Mouse (Mus musculus) layer of hippocampus, postnatal 25 days (tissue): Measurements from ENCODE around the gene Rfxank. TPM values are rescaled to one million over a fixed set of nuclear protein-coding genes. Genes with fewer than 3 reads are reported as not detected.
A peak's percentile ranks its signal among the peaks of the same experiment; 100 is the strongest.

Source experiments
- DNase-seq, 2 experiments: peaks; one replicate each; pipeline ENCODE4 v3.0.0; 2022; ENCODE audit warnings: mixed read lengths in 2 of 2, low spot score in 1 of 2; ENCODE audit errors: extremely low spot score in 1 of 2
- total RNA-seq, 2 experiments: library from RNA; stranded (reverse); gene quantifications; 2 replicates each; pipeline ENCODE4 v1.2.3; 2021

Rfxank gene
- total RNA-seq, result 10 to 100 TPM; 11.8 to 12.0 TPM

DNA sequence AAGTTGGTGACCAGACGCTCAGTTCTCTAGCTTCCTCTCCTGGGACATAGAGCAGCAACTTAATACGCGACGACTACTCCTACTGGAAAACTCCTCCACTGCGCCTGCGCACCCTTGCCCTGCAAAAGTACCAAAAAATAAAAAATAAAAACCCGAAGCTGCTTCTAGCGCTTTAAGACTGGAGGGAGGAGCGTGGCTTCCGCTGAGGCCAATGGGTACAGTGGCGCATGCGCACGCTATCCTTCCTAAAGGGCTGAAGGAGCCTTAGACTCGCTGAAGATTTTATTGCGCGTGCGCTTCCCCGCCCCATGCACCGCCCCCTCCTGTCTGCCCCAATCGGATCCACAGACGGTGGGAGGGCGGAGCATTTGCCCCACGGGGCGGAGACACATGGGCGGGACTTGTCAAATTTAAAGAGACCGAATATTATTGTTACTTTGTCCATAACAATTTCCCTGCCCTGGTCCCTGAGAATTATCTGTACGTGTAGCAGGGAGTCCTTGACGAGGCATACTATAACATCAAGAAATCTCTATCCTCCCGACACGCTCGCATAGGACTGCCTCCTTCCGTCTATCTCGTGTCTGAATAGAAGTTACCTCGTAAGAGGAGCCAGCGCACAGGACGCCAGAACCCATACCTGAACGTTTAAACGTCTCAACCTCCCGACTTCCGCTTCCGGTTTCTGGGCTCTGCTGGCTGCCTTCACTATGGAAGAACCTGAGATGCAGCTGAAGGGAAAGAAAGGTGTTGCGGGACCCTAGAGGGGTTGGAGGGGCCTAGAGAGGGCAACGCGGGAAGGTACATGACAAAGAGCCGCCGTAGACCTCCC is at the start of gene Rfxank, which contains the start of the genes Borcs8 and Mef2b:
Gene Rfxank (minus strand): TSS at position 129 of the 832 bp plus-strand sequence.
Gene Borcs8 (plus strand): TSS at position 474 of the 832 bp plus-strand sequence.
Gene Mef2b (plus strand): TSS at position 686 of the 832 bp plus-strand sequence.
- DNase-seq, result peak; percentile 87 to 91

DNA sequence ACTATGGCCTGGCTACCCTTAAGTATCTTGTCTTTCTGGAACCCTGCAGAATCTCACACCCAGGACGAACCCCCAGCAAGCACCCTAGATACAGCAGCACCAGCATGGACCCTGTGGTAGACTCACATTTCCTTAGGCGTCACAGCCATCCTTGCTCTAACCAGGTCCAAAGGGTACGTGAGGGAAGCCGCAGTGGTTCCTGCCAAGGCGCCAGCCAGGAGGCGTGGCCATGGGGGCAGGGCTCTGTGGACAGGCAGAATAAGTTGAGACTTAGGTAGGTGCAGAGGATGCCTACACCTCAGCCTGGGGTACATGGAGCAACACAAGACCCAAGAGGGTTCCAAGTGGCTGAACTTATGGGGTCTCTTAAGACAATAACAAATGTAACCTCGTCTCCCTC is 49.8 kb upstream of the Rfxank start:
- DNase-seq, result no peak

DNA sequence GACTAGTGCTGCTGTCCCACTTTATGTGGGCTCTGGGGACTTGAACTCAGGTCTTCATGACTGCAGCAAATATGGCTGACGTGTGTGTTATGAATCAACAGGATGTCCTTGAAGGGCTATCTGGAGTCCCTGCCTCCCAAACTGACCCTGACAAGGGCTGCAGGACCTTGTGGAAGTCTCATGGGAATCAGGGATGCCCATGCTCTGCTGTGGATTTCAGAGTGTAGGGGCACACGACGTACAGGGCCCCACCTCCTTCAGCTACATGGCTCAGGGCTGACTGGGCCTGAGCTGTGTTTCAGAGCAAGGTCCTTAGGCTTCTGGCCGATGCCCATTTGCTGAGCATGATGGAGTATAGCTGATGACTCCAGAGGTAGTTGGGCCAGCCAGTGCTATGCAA is 44.2 kb upstream of the Rfxank start:
- no peak for DNase-seq

DNA sequence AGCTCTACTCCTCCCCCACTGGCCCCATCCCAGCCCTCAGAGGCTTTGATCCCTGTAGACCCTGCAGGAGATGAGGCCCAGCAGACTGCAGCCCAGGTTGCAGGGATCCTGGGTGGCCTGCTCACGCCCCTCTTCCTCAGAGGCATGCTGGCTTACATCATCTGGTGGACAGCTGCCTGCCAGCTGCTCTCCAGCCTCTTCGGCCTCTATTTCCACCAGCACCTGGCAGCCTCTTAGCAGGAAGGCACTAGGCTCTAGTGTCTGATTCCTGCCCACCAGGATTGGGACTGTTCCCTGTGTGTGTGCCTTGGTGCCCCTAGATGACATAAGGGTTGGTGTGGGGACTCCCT is 42.9 kb upstream of the Rfxank start:
- no peak for DNase-seq

DNA sequence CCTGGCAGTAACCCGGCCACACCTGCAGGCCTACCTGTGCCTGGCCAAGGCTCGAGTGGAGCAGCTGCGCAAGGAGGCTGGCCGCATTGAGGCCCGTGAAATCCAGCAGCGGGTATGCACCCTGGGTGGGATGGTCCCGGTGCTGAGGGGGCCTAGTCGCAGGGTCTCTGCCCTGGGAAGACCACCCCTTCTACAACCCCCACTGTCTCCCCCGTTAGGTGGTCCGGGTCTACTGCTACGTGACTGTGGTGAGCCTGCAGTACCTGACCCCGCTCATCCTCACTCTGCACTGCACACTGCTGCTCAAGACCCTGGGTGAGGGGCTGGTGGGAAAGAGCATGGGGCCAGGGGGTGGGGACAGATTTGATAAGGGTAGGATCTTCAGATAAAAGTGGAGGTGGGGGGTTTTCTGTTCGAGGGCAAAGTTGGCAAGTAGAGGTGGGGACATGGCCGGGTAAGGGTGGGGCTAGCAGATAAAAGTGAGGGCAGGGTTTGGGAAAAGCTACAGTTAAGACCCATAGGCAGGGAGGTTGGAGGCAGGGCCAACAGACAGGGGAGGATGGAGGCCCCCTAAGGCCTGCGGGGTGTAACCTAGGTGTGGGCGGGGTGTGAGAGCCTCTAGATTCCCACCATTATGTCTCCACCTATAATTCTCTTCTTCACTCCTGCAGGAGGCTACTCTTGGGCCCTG is 42.4 kb upstream of the Rfxank start:
- no peak for DNase-seq

DNA sequence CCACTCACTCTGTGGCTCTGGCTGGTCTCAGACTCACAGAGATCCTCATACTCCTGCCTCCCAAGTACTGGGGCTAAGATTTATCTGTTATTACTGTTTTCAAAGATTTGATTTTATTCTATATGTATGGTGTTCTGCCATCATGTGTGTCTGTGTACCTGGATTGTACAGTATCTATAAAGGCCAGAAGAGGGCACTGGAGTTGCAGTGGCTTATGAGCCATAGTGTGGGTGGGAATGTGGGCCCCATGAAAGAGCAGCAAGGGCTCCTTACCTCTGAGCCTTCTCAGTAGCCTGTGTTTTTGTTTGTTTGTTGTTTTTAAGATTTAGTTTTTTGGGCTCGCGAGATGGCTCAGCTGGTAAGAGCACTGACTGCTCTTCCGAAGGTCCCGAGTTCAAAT is 40.1 kb upstream of the Rfxank start:
- no peak for DNase-seq

DNA sequence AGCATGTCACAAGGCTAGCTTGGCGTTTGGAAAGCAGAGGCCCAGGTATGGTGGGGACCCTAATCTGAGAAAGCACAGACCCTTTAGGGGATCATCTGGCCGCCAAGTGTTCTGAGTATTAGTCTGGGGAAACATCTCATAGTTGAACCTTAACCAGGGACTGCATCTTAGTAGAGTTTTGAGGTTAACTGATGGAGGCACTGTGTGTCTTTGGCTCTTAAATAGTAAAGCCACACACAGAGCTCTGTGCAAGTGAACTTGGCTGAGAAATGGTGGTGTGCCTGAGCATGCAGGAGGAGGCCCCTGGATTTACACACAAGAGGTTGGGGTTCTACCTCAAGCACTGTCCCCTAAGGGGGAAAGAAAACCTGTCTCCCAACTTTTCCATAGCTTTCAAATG is 39.3 kb upstream of the Rfxank start:
- DNase-seq, result no peak

DNA sequence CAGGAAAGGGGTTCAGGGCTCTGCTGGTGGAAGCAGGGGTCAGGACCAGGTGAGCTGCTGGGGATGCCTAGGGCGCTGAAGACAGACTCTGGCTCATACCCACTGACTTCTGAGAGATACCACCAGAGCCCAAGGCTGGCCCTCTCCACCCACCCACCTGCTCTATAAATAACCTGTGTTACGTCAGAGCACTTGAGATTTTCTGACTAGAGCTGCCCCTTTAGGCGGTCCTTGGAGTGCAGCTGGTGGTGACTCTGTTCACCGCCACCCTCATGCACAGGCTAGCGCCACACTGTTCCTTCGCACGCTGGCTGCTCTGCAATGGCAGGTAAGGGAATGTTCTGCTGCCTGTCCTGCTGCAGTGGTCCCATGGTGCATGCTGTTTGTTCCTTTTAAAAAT is 35.1 kb upstream of the Rfxank start:
- DNase-seq, result no peak

DNA sequence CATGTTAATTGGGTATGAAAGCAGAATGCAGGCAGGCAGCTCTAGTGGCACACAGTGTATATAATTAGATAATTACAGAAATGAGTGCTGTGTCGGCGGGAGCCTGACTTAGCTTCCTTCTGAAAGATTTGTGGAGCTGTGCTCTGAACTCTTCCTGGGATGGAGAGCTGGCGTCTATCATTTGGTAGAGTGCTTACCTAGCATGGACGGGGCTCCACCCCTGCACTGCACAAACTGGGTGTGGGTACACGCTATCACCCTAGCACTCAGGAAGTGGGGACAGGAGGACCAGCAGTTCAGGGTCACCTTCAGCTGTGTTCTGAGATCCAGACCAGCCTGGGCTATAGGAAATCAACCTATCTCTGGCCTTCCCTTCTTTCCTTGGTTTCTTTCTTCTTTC is 34.4 kb upstream of the Rfxank start:
- no peak for DNase-seq

DNA sequence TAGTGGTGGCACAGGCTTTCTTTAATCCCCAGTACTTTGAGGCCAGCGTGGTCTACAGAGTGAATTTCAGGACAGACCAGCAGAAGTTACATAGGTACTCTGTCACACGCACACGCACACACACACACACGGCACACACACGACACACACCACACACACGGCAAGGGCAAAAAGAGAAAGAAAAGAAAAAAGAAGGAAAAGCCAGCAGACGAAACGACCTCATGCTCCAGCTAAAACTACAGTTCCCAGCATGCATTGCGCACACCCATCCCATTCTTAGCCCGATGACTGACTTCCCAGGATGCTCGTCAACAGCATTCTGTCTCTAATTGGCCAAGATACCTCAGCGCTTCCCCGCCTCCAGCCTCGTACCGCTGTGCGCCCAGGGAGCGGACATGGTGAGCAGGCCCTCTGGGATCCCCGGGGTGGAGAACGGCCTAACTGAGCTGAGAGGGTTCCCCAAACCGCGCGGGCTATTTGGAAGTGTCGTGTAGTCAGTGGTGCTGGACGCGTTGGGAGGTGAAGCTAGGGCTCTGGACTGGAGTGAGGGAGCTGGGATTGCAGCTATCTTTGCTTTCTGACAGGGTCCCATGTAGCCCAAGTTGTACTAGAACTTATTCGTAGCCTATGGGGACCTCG is 33.2 kb upstream of the Rfxank start, which contains the start of gene Tmem161a:
Gene Tmem161a (plus strand): TSS at position 314 of the 639 bp plus-strand sequence.
- DNase-seq, result peak; percentile 79

DNA sequence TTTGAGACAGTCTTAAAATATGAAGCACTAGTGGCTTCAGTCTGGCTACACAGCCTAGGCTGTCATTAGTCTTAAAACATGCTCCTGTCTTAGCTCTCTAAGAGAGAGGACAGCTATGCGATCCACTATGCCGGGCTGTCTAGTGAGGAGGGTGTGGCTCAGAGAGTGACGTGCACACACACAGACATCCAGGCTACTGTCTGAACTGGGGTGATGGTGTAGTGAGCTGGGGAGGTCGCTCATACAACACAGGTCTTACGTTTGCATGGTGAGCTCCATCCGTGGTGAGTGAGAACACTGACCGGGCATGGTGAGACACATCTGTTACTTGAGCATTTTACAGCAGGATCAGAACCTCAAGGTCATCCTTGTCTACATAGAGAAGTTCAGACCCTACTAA is 32.3 kb upstream of the Rfxank start:
- no peak for DNase-seq

DNA sequence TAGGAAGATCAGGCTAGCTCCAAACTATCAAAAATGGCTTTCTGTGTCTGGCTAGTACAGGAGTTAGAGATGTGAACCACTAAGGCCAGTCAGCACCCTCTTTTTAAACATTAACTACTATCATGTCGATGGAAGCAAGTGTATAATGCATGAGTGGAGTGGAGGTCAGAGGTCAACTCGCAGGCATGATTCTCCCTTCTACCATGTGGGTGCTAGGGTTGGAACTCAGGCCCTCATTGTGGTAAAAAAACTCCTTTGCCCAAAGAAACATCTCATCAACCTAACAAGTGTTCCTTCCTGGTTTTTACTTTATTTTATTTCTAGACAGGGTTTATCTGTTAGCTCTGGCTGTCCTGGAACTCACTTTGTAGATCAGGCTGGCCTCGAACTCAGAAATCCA is 31.8 kb upstream of the Rfxank start:
- DNase-seq, result no peak

DNA sequence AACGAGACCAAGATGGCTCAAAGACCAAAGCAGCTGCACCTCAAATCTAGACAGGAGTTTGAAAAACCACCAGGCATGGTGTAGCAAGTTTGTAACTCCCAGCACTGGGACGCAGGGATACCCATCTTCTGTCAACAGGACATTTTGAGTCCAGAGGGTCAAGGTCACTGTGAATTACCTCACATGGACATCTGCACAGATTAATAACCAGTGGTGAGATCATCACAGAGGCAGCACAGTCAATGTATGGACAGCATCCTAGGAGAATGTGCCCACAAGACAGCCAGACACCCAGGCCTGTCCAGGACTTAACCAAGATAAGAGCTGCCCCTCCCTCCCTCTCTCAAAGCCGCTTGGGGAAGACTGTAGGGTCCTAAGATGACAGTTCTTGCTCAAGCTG is 31.2 kb upstream of the Rfxank start:
- no peak for DNase-seq

DNA sequence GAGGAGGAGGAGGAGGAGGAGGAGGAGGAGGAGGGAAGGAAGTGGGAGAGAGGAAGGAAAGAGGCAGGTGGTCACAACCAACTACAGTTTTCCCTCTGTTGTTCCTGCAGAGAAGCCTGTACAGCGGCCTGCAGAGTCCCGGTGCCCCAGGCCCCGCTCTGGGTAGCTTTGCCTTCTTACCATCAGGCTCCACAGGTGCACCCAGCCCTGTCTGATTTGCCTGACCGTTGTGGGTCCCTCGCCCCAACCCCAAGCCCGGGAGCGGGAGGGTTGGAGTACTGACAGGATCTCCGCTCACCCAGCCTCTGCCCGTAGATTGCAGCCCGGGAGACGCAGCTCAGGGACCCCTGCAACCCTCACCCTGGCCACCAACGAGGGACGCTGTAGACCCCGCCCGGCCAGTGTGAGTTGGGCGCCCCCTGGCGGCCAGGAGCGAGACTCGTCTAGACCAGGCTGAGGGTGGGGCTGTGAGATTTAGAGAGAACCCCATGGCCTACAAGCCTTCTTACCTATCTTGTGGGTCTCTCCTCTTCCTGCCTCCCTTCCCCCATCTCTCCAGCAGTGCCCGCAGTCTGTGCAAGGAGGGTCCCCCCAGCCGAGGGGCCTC is 27.7 kb upstream of the Rfxank start:
- peak; percentile 46 to 79 for DNase-seq

DNA sequence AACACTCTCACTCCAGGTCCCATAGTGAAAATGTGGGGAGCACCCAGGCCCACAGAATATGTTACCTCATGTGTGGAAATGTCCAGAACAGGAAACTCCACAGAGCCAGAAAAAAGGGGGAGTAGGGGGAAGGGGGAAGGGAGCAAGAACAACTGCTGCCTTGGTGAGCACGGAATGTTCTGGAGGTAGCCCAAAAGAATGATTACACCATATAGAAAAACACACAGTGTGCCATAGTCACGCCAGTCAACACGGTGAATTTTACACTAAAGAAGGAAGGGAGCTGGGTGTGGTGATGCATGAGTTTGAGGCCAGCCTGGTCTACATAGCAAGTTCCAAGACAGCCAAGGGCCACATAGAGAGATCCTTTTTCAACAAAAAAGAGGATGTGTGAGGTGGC is 24.4 kb upstream of the Rfxank start:
- no peak for DNase-seq

DNA sequence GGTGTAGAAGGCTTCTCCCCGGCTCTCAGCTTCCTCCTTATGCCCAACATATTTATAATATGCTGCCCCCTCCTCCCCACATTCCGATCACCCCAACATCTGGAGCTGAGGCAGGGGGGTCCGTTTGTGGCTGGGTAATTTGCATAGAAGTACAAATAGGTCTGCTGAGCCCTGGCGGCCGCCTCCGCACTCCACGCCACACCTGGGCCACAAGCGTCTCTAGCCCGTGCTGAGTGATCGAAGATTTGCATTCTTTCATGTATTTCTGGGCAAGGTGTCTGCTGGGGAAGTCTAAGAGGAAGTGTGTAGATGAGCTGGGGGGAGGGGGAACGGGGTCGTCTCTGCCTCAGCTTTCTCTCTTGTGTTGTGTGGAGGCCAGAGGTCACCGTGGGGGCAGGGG is 21.1 kb upstream of the Rfxank start:
- DNase-seq, result no peak

DNA sequence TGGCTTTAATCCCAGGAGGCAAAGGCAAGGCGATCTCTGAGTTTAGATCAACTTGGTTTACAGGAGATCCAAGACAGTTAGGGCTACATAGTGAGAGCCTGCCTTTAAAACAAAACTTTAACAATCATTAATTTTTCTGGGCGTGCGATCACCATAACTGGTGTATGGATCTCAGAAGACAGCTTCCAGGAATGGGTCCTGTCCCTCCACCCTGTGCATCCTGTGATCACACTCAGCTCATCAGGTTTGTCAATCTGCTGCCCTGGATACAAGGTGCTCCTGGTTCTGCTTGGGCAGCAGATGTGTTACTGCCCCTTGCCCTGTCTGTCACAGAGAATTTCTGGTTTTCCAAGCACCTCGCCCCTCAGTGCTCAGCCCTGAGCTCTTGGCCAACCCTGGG is 20.3 kb upstream of the Rfxank start:
- no peak for DNase-seq

DNA sequence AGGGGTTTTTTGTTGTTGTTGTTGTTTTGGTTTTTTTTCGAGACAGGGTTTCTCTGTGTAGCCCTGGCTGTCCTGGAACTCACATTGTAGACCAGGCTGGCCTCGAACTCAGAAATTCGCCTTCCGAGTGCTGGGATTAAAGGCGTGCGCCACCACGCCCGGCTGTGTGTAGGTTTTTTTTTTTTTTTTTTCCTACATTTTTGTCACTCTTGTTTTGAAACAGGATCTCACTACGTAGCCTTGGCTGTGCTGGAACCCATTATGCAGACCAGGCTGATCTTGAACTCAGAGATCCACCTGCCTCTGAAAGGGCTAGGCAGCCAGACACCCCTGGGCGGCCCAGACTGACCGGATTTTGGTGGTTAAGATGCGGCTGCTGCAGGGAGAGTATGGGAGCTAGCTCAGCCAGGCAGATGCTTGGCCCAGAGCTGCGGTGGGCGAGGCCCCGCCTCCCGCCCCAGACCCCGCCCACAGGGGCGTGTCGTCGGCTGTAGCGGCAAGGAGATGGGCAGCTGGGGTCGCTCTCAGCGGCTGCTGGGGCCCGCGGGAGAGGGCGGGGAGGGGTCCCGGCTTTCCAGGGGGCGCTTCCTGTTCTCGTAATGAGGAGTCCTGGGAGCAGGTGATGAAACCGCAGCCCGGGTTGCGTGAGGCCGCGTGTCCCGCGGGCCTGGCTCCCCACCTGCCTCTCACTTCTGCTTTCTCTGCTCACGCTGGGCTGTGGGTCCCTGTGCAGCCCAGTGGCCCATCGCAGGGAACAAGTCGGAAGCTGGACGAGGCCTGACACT is 19.3 kb upstream of the Rfxank start:
- DNase-seq, result peak; percentile 37 to 49

DNA sequence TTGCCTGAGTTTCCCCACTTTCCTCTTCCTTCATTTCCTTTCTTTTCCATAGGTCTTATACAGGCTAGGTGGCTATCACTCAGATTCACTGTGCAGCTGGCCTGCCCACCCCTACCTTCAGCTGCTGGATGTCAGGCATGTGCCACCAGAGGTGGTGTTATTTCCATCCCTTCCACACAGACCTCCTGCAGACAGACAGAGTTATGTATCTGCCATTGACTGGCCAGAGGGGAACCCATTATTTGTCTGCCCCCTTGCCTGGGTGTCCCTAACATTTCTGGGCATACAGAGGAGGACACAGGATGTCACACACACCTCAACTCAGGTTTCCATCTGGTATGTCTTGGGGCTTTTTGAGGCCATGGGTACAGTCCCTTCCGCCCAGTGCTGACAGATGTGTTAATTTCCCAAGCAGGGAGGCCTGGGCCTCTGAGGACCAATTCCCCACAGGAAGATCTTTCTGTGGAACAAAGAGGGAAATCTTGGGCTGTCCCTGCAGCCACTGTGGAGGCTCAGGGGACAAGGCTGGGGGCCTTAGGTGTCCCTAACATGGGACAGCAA is 18.4 kb upstream of the Rfxank start:
- DNase-seq, result no peak
